Mouse (Mus musculus): Measurements from ENCODE around the gene Csf2. TPM values are rescaled to one million over a fixed set of nuclear protein-coding genes. Genes with fewer than 3 reads are reported as not detected.

Gene Csf2
- total RNA-seq, 2 experiments from 2014 or later = not detected

DNA sequence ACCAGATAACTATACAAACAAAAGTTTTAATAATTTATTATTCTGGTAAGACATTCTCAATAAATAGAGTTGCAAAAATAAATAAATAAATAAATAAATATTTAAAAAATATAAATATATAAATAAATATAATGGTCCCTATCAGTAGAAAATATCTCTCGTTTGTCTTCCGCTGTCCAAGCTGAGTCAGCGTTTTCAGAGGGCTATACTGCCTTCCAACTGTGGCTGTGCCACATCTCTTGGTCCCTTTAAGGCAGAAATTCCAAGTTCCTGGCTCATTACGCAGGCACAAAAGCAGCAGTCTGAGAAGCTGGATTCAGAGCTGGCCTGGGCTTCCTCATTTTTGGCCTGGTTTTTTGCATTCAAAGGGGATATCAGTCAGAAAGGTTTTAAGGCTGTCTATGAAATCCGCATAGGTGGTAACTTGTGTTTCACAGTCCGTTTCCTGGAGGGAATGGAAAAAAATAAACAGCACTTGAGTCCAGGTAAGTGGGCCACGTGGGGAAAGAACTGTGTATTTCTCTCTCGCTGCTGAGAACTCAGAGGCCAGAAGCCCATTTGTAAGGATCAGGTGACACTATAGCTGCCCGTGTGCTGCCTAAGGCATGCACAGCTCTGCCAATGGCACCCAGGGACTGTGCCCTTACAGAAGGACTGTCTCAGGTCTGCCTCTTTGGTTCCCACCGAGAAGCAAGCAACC is 2.1 kb downstream of the Csf2 start:
- no peak for DNase-seq
- intact Hi-C loops (cut with DNase I; ENCODE audit: low total_unique reads) = no loop called here

- DNase-seq = no peak
- intact Hi-C loops (cut with DNase I; ENCODE audit: low total_unique reads) = no loop called here
Measured at GRCm38 (mm10) chr11:54244465-54244864, 5.0 kb downstream of the Csf2 start.

DNA sequence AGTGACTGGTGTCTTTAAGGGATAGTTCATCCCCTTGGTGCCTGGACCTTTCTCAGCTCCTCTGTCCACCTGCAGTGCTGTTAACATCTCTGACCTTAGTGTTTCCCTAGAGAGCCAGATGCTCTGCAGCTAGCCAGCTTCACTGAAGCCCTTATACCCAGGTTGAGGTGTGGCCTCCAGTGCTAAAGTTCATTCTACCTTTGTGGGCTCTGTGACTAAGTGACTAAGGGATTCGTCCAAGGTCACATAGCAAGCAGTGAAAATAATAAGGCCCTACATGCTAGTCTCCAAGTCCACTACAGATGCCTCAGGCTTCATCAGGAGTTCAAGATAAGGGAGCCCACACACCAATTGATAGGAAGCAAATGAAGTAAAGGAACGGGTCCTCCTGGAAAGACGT is 7.0 kb downstream of the Csf2 start:
- intact Hi-C loops (cut with DNase I; ENCODE audit: low total_unique reads) = no loop called here
- DNase-seq = no peak

DNA sequence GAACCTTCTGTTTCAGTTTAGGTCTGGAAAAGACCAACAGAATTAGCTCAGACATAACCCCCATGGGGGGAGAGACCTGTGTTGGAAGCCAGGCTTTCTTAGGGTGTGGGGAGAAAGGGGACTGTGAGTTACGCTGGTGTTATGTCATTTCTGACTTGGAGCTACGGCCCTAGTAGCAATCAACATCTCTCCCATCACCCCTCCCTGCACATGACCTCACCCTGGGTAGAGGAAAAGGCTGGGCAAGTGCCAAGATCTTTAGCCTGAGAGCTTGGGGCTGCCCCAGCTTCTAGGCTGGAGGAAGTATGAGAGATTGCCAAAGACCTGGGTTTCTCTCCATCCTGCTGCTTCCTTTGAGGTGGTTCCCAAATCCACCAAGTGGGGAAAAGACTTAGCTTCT is 12.5 kb downstream of the Csf2 start:
- peak; percentile 64 for DNase-seq
- intact Hi-C loops (cut with DNase I; ENCODE audit: low total_unique reads) = no loop called here

DNA sequence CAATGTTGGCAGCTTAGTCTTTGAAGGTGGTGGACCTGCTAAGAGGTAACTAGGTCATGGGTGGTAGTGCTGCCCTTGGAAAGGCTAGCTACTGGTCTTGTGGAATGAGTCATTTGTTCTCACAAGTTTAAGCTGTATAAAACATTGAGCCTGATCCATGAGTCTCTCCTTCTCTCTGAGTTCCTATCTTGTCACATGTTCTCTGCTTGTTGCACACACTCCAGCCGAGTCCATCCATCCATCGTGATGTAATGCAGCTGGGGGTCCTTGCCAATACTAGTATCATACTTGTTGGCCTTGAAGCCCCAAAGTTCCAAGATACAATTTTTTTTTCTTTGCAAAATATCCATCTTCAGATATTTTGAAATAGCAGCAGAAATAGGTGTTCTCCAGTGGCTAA is 22.0 kb downstream of the Csf2 start:
- intact Hi-C loops (cut with DNase I; ENCODE audit: low total_unique reads) = no loop called here
- DNase-seq = no peak

DNA sequence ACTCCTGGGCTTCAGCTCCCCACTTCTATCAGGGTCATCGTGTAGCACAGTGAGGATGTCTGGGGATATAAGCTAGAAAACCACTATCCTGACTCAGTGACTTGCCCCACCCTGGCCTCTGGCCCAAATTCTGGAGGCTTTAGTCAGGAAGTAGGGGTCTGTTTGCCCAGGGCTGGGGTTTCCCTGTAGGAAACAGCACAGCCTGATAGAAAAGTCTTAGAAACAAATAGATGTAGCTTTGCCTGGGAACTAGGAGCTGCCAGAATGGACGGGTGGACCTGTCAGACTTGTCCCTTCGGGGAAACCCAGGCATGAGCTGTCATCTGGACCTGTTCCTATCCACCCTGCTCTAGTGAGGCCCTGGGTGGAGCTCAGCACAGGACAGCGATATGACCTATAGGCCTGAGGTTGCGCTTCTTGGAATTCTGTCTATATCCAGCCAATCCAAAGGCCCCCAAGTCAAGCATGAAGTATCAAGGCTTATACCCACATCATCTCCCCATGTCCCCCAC is 24.9 kb downstream of the Csf2 start:
- intact Hi-C loops (cut with DNase I; ENCODE audit: low total_unique reads) = no loop called here
- no peak for DNase-seq

DNA sequence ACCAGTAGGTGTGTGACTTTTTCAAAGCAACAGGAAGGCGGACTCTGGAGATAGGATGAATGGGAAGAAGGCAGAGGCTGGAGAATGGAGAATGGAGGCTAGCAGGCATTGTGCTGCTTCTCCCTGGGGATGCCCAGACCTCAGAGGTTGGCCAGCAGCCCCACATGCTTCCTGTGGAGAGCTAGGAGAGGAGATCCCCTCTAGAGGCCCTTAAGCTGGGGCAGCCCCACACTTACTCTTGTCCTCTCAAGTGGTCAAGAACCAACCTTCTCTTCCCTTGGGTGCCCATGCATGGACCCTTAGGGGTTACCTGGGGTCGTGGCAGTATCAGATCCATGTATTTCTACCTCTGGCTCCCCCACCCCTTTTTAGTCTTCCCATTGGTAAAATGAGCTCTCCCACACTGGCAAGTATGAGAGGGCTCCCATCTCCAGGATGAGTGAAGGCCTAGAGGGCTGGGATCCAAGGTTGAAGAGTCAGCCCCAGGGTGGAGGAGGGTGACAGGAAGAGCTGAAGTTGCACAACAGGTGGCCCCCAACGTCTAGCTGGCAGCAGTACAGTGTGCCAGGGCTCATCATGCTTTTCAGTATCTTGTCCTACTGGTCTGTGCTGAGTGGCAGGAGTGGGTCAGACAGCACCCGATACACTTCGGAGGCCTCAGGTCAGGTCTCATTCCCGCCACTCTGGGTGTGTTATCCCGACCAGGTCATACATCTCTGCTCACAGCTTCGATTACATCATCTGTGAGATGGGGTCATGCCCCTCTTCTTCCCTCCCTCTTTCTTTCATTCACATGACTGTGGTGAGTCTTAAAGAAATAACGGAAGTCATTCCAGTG is 25.6 kb downstream of the Csf2 start:
- no peak for DNase-seq
- intact Hi-C loops (cut with DNase I; ENCODE audit: low total_unique reads) = no loop called here

GRCm38 (mm10) chr11:54219903-54220740 is 29.3 kb downstream of the Csf2 start:
- intact Hi-C loops (cut with DNase I; ENCODE audit: low total_unique reads) = no loop called here

GRCm38 (mm10) chr11:54219191-54219590 is 30.3 kb downstream of the Csf2 start:
- DNase-seq = no peak
- intact Hi-C loops (cut with DNase I; ENCODE audit: low total_unique reads) = no loop called here

More at GRCm38 (mm10) chr11:54219903-54220740, 29.3 kb downstream of the Csf2 start:
- DNase-seq = no peak

- intact Hi-C loops (cut with DNase I; ENCODE audit: low total_unique reads) = no loop called here
- DNase-seq = no peak
Measured at GRCm38 (mm10) chr11:54217384-54217783, 32.1 kb downstream of the Csf2 start.

DNA sequence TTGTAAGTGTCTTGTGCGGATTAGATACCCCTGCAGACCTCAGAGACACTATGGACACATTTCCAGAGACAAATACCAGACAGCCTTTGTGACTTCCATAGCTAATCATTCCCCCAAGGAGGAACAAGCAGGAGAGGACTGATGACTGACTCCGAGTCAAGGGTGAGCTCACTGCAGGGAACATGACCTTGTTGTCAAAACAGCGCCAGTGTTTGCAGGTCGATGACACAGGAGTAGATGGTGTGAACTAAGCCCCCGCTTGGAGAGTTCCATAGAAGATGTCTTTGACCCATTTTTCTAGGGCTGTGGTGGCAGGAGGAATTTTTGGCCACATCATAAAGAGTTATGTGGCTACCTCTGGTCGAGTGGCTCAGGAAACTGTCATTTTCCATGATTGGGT is 33.4 kb downstream of the Csf2 start:
- DNase-seq = no peak
- intact Hi-C loops (cut with DNase I; ENCODE audit: low total_unique reads) = no loop called here

GRCm38 (mm10) chr11:54214499-54215443 is 34.7 kb downstream of the Csf2 start:
- peak; percentile 90 for DNase-seq
- intact Hi-C loops (cut with DNase I; ENCODE audit: low total_unique reads) = no loop called here

GRCm38 (mm10) chr11:54213631-54214030 is 35.8 kb downstream of the Csf2 start:
- no peak for DNase-seq
- intact Hi-C loops (cut with DNase I; ENCODE audit: low total_unique reads) = no loop called here

- DNase-seq = no peak
- intact Hi-C loops (cut with DNase I; ENCODE audit: low total_unique reads) = no loop called here
Measured at GRCm38 (mm10) chr11:54206993-54207392, 42.5 kb downstream of the Csf2 start.

DNA sequence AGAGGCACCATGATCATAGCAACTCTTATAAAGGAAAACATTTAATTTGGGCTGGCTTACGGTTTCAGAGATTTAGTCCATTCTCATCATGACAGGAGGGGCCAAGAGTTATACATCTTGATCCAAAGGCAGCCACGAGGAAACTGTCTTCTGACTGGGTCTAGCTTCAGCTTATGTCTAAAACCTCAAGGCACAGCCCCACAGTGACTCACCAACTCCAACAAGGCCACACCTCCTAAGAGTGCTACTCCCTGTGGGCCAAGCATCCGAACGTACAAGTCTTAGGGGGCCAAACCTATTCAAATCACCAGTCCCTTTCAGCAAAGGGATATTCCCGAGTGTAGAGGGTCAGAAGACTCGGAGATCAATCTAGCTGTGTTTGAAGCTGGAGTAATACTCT is 44.1 kb downstream of the Csf2 start:
- no peak for DNase-seq
- intact Hi-C loops (cut with DNase I; ENCODE audit: low total_unique reads) = no loop called here

GRCm38 (mm10) chr11:54204781-54205180 is 44.7 kb downstream of the Csf2 start:
- DNase-seq = no peak
- intact Hi-C loops (cut with DNase I; ENCODE audit: low total_unique reads) = no loop called here

- DNase-seq = no peak
- intact Hi-C loops (cut with DNase I; ENCODE audit: low total_unique reads) = no loop called here
Measured at GRCm38 (mm10) chr11:54203162-54203561, 46.3 kb downstream of the Csf2 start.

DNA sequence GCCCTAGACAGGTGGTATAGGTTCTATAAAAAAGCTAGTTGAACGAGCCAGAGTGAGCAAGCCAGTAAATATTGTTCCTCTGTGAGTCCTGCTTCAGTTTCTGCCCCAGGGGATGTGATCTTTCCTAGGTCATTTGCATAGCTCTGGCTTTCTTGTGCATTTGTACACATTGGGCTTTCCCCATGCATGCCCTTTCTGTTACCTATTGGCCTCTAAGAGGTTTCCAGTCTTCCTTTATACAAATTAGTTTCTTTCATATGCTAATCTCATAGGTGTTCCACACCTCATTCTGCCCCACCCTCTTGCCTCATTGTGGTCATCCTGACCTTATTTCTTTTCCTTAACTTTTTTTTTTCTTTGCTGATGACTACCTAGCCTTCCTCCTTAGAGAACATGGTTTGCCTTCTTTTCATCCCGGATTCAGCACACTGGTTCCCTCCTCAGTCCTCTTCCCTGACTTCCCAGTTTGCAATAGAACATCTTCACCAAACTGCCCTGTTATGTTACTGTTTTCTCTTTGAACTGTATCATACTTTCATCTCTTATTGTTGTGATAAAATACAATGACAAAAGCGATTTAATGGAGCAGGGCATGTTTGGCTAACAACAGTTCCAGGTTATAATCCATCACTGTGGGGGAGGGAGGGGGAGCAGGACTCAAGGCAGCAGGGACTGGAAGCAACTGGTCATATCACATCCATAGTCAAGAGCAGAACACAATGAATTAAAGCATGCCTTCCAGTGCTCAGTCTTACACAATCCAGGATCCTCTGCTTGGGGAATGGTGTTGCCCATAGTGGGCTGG is 47.4 kb downstream of the Csf2 start:
- no peak for DNase-seq
- intact Hi-C loops (cut with DNase I; ENCODE audit: low total_unique reads) = no loop called here
